Mouse (Mus musculus) liver, adult 2 months (tissue): ENCODE results near the gene Cwc25. TPM values are rescaled to one million over a fixed set of nuclear protein-coding genes. Genes with fewer than 3 reads are reported as not detected.

Experiments
- DNase-seq: peaks from one replicate; pipeline ENCODE4 v3.0.0-alpha.2; 2011; ENCODE audit warnings: low read depth, low spot score; ENCODE audit errors: extremely low read depth
- H3K27ac ChIP-seq: fragments of 200-500 bp; replicated peaks from 2 replicates; pipeline ENCODE4 v1.5.1; 2012; ENCODE audit warnings: low read depth, mild to moderate bottlenecking, control low read depth, inconsistent platforms, low read length; ENCODE audit not compliant: insufficient read depth
- H3K27me3 ChIP-seq: fragments of 200-500 bp; 2 replicates; pipeline ENCODE4 v1.6.1; 2012; ENCODE audit warnings: mild to moderate bottlenecking, moderate library complexity, low read length, inconsistent platforms; ENCODE audit not compliant: control insufficient read depth, insufficient read depth
- H3K36me3 ChIP-seq: fragments of 200-500 bp; 2 replicates; pipeline ENCODE4 v1.6.1; 2012; ENCODE audit warnings: low read length, inconsistent platforms; ENCODE audit not compliant: control insufficient read depth, insufficient read depth
- H3K4me1 ChIP-seq: fragments of 200-500 bp; 2 replicates; pipeline ENCODE4 v1.6.1; 2011; ENCODE audit warnings: low read length; ENCODE audit not compliant: control insufficient read depth, insufficient read depth
- H3K4me3 ChIP-seq: fragments of 200-500 bp; 2 replicates; pipeline ENCODE4 v1.5.1; 2011; ENCODE audit warnings: low read depth, mild to moderate bottlenecking, control low read depth, low read length, moderate library complexity; ENCODE audit not compliant: insufficient read depth
- H3K79me2 ChIP-seq: fragments of 200-500 bp; 2 replicates; pipeline ENCODE4 v1.6.1; 2012; ENCODE audit warnings: inconsistent platforms, mild to moderate bottlenecking, low read length, moderate library complexity; ENCODE audit not compliant: control insufficient read depth, insufficient read depth
- H3K9ac ChIP-seq: fragments of 200-500 bp; 2 replicates; pipeline ENCODE4 v1.6.1; 2012; ENCODE audit warnings: low read depth, mild to moderate bottlenecking, control low read depth, inconsistent platforms, low read length
- CTCF ChIP-seq: fragments of 200-500 bp; IDR thresholded peaks from 2 replicates; pipeline ENCODE4 v1.5.1; 2011; ENCODE audit warnings: low read depth, low read length, control low read depth
- POLR2A ChIP-seq: fragments of 200-500 bp; IDR thresholded peaks from 2 replicates; pipeline ENCODE4 v1.6.1; 2011; ENCODE audit warnings: low read length, control low read depth; ENCODE audit not compliant: insufficient read depth; ENCODE audit errors: extremely low read depth
- WGBS: fragments of 180-500 bp; shearing (Covaris S2); methylation state at CpG from one replicate; pipeline ENCODE4 v1.1.7; 2018; 5-methylcytosine and 5-hydroxymethylcytosine counted together
- polyA plus RNA-seq: library from polyadenylated mRNA; depleted of rRNA; stranded (reverse); fragments of >200 nt; gene quantifications from 2 replicates; pipeline ENCODE4 v1.2.3, GENCODE M21; 2012
- total RNA-seq: library from RNA; depleted of rRNA; stranded (reverse); fragments of >200 nt; gene quantifications from 2 replicates; pipeline ENCODE4 v1.2.3, GENCODE M21; 2014

Cwc25 gene
- total and polyA plus RNA-seq, 2 experiments = 6.2 to 6.8 TPM

GRCm38 (mm10) chr11:97717369-97718280 is 48.7 kb downstream of the Cwc25 start:
- Histone ChIP-seq H3K4me3 (no peak overlapping the region), H3K4me1 (peaks cover 14% of the 10 kb centered on the region), H3K36me3 (peaks cover 13% of the 10 kb centered on the region; the same call in 1 of the 2 replicates), H3K27ac (no peak overlapping the region), H3K9ac (no peak overlapping the region), H3K79me2 (no peaks in the 10 kb centered on the region), H3K27me3 (no peaks in the 10 kb centered on the region)
- no peak for DNase-seq
- TF ChIP-seq CTCF (no peak), POLR2A (no peak)
- 85% methylated on average over 26 of the region's 26 CpGs for WGBS

GRCm38 (mm10) chr11:97716021-97716420 is 50.3 kb downstream of the Cwc25 start:
- no peaks in the 10 kb centered on the region for H3K79me2 ChIP-seq
- TF ChIP-seq POLR2A (no peak), CTCF (no peak)
- no peak for DNase-seq
- WGBS = 92% methylated on average over 8 of the region's 8 CpGs
- H3K4me3 ChIP-seq = no peak overlapping the region
- H3K36me3 ChIP-seq = peaks cover 2% of the 10 kb centered on the region; the same call in 1 of the 2 replicates
- no peak overlapping the region for H3K9ac ChIP-seq
- H3K27ac ChIP-seq = no peak overlapping the region
- H3K4me1 ChIP-seq = peaks cover 14% of the 10 kb centered on the region
- H3K27me3 ChIP-seq = no peaks in the 10 kb centered on the region

GRCm38 (mm10) chr11:97714784-97715760 is 51.3 kb downstream of the Cwc25 start:
- no peaks in the 10 kb centered on the region for H3K79me2 ChIP-seq
- DNase-seq = peak; percentile 84
- H3K27me3 ChIP-seq = no peaks in the 10 kb centered on the region
- H3K27ac ChIP-seq = peak overlapping the region; percentile 76
- H3K4me1 ChIP-seq = peaks cover 14% of the 10 kb centered on the region
- 62% methylated on average over 14 of the region's 14 CpGs for WGBS
- H3K36me3 ChIP-seq = peaks cover 1% of the 10 kb centered on the region; the same call in 1 of the 2 replicates
- H3K4me3 ChIP-seq = no peak overlapping the region
- no peak for TF ChIP-seq CTCF
- no peak for TF ChIP-seq POLR2A
- no peak overlapping the region for H3K9ac ChIP-seq

- 63% methylated on average over 3 of the region's 3 CpGs for WGBS
- Histone ChIP-seq H3K4me3 (no peak overlapping the region), H3K27me3 (no peaks in the 10 kb centered on the region), H3K4me1 (peaks cover 14% of the 10 kb centered on the region), H3K27ac (peak overlapping the region; percentile 76), H3K36me3 (peaks cover 1% of the 10 kb centered on the region; the same call in 1 of the 2 replicates), H3K9ac (no peak overlapping the region), H3K79me2 (no peaks in the 10 kb centered on the region)
- peak; percentile 34 for DNase-seq
- no peak for TF ChIP-seq POLR2A
- TF ChIP-seq CTCF = peak; percentile 12; the same call in 1 of the 2 replicates
Observed at GRCm38 (mm10) chr11:97714356-97714755, 52.0 kb downstream of the Cwc25 start.

DNA sequence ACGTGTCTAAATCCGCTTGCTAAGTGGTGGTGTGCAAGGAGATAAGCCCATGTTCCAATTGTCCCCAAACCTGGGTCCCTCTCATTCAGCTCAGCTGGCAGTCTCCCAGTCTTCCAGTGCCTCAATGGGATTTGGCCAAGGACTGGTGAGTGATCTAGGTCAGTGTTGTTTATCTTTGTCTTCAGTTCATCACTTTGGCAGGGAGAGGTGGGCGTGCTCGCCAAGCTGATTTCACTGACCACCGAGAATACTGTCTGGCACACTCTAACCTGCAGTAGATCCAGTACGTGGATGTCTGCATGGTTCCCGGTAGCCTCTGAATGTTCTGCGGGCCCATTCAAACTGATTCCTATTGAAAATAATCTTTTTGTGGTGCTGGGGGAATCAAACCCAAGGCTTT is 52.5 kb downstream of the Cwc25 start:
- no peak for TF ChIP-seq CTCF
- no peak for TF ChIP-seq POLR2A
- 18% methylated on average over 8 of the region's 8 CpGs for WGBS
- Histone ChIP-seq H3K27me3 (no peaks in the 10 kb centered on the region), H3K79me2 (no peaks in the 10 kb centered on the region), H3K36me3 (peaks cover 3% of the 10 kb centered on the region; the same call in 1 of the 2 replicates), H3K9ac (no peak overlapping the region), H3K27ac (peak overlapping the region; percentile 25; the same call in 1 of the 2 replicates), H3K4me1 (peaks cover 14% of the 10 kb centered on the region), H3K4me3 (no peak overlapping the region)
- DNase-seq = peak; percentile 97
